Mouse (Mus musculus) frontal cortex, postnatal 14 days (tissue): ENCODE results near the gene Calr4.

ENCODE experiments used
- DNase-seq, 2 experiments: peaks; one replicate each; pipeline ENCODE4 v3.0.0; 2022; ENCODE audit warnings: low spot score in 2 of 2

Gene Calr4

DNA sequence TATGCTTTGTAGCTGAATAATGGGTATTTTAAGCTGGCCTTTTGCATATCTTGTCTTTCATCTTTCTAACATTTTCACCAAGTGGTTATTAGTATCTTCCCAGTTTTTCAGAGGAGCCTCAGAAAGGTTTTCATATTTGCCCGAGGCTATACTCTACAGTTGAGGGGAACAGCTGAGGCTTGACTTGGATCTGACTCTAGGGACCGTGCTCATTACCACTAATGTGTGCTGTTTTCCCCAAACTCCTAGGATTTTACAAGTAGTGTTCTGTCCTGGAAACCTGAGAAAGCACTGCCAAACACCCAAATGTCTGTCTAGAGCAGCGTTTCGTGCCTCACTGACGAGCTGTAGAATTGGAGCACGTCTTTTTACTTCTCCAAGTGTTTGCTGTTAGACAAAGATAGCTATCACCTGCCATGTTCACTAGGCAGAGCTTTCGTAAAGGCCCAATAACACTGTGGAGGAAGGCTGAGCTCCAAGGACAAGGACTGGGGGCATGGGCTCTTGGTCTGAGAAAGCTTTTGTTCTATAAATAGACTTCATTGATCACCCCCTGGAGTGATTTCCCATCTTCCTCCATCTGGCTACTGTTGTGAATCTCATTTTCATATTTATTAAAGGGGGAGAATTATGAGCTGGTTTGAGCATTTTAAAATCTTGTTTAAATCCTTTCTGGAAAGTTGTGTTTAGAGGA is 2.0 kb downstream of the Calr4 start:
- DNase-seq = no peak

DNA sequence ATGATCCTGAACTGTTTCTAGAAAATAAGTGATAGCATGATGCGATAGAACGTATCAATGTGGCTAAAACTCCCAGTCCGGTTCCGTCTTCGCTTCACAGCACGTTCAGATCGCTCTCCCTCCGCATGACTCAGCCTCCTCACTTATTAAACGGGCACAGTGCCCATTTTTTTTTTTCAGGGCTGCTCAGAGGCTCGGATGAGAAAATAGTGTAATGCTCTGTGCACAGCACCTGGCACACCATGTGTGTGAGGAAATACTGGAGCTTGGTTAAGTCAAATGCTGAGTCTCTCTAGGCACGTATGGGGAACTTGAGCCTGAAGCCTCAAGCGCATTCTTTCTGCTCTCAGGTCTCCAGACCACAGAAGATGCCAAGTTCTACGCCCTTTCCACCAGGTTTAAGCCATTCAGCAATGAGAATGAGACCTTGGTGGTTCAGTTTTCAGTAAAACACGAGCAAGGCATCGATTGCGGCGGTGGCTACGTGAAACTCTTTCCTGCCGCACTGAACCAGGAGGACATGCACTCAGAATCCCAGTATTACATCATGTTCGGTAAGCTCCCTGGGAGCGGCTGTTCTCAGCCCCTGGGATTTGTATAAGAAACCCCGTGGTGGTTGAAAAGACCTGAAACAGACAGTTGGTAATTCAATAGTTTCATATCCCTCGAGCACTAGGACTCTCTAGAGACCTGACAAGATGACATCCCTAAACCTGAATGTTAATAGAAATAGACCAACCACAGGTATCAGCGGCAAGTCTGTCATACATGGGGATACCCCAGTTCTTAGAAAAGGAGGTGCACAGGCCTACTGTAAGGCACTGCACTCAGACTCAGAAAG is 4.4 kb downstream of the Calr4 start:
- DNase-seq = no peak

- no peak for DNase-seq
Observed at GRCm38 (mm10) chr4:109241221-109241620, 6.9 kb downstream of the Calr4 start.

GRCm38 (mm10) chr4:109241934-109242333 is 7.6 kb downstream of the Calr4 start:
- no peak for DNase-seq

GRCm38 (mm10) chr4:109244506-109244905 is 10.2 kb downstream of the Calr4 start:
- DNase-seq = no peak

DNA sequence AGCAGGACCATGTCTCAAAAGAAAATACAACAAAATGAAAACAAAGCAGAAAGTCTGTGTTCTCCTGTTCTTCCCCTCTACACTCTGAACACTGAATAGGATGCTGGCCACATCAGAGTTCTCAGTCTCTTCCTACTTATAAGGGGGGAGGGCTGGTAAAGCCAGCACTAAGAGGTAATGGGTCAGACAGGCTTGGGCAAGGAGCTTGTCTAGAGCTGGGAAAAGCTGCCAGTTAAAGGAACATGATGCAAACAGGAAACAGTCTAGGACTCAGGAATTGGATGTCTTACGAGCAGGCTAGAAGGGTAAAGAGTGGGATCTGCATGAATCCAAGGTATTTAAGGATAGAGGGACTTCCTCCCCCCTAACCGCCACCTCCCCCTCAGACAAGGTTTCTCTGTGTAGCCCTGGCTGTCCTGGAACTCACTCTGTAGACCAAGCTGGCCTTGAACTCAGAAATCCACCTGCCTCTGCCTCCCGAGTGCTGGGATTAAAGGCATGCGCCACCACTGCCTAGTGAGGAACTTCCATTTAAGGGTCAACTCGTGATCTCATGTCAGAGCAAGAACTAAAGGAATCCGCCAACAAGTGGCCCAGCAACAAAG is 10.8 kb downstream of the Calr4 start:
- no peak for DNase-seq

GRCm38 (mm10) chr4:109251605-109252004 is 17.3 kb downstream of the Calr4 start:
- DNase-seq = no peak

GRCm38 (mm10) chr4:109252199-109252598 is 17.9 kb downstream of the Calr4 start:
- no peak for DNase-seq

GRCm38 (mm10) chr4:109253664-109254151 is 19.4 kb downstream of the Calr4 start:
- no peak for DNase-seq

DNA sequence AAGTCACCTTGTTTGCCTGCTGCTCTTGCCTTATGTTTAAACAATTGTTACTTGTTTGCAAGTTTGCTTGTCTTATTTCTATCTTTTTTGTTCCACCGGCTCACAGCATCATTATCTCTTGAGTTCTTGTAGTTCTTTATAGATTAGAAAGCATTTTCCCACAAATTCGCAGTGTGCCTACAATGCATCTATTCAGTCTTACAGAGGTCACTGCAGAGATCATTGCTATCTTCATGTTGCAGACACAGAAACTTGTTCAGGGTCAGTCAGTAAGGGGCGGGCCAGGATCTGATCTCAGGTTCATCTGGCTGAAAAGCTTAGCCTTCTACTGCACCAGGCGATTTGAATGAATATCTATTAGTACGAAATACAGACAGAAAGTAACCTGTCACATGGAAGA is 20.2 kb downstream of the Calr4 start:
- no peak for DNase-seq

DNA sequence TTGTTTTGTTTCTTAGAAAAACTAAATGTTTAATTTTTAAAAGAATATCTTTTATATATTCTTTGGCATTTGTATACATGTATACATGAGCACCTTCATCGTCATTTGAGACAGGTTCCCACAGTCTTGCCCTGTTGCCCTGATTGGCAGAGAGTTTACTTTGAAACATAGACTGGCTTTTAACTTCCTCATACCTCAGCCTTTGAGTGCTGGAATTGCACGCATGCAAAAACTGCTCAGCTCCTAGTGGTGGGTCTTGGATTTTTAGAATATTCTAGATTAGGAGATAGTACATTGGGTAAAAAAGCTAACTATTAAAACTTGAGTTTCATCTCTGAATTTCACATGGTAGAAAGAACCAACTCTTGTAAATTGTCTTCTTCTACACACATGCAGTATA is 21.0 kb downstream of the Calr4 start:
- no peak for DNase-seq

- DNase-seq = no peak
Observed at GRCm38 (mm10) chr4:109255727-109256417, 21.6 kb downstream of the Calr4 start.

GRCm38 (mm10) chr4:109256791-109257190 is 22.5 kb downstream of the Calr4 start:
- DNase-seq = no peak

DNA sequence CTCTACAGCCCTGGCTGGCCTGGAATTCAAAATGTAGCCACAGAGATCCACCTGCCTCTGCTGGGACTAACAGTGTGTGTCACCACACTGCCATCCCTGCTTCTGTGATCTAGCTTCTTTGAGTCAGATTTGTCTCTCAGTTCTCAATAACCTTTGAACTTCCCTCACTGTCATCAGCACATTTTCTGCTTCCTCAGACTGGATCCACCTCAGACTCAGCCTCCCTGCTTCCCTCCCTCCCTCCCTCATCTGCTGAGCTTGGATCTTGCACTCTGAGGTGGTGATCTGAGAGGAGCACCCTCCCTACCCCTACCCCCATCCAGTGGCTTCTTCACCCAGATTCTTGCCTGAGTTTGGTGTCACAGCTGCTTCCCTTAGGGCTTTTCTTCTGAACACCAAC is 23.4 kb downstream of the Calr4 start:
- no peak for DNase-seq

GRCm38 (mm10) chr4:109262068-109262467 is 27.8 kb downstream of the Calr4 start:
- no peak for DNase-seq

- DNase-seq = no peak
Observed at GRCm38 (mm10) chr4:109266056-109266455, 31.8 kb downstream of the Calr4 start.

GRCm38 (mm10) chr4:109266744-109267143 is 32.5 kb downstream of the Calr4 start:
- DNase-seq = no peak

GRCm38 (mm10) chr4:109267452-109267851 is 33.2 kb downstream of the Calr4 start:
- DNase-seq = no peak

DNA sequence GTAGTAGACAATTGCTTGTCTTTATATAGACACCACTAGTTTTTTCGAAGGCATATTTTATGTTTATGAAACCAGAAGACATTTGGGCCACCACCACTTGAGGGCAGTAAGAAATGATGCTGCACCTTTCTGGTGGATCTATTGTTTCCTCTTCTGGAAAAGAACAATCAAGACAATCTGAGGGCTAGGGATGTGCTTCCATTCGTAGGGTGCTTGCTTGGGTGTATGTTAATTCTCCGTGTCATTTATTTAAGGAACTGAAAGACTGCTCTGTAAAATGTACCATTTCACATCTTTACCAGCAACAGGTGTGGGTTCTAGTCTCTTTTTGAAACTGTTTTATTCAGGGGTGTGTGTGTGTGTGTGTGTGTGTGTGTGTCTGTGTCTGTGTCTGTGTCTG is 34.6 kb downstream of the Calr4 start:
- DNase-seq = no peak

- DNase-seq = no peak
Observed at GRCm38 (mm10) chr4:109271803-109272202, 37.5 kb downstream of the Calr4 start.

GRCm38 (mm10) chr4:109273586-109274240 is 39.4 kb downstream of the Calr4 start:
- DNase-seq = no peak
